28 mouse cellular contexts compared by ENCODE assay signal in genomic region chr2:61545666-61546065, GRCm38 (mm10).
"Had no signal": no experiment of that assay in that cellular context is flagged by ENCODE, and none has a peak within 500 bp of the region (broad histone marks: within the 10 kb centered on the region; RNA-seq: fewer than 3 reads in every experiment).

No protein-coding gene starts in this region.

- ATAC-seq: hindbrain, embryonic 16.5 days; inflammation-experienced regulatory T-cells, adult 6 months; intestine, embryonic 15.5 days; intestine, postnatal 0 days; liver, embryonic 12.5 days had no signal

- H3K9ac ChIP-seq: heart, embryonic 12.5 days; hindbrain, embryonic 12.5 days; hindbrain, embryonic 14.5 days; intestine, embryonic 15.5 days; kidney, embryonic 15.5 days; limb, embryonic 13.5 days; limb, embryonic 15.5 days; liver, embryonic 12.5 days; liver, embryonic 14.5 days had no signal

- H3K4me1 ChIP-seq: heart, embryonic 10.5 days; heart, embryonic 12.5 days; hindbrain, embryonic 10.5 days; hindbrain, embryonic 12.5 days; intestine, embryonic 15.5 days; kidney, embryonic 15.5 days; limb, embryonic 15.5 days; liver, embryonic 12.5 days had no signal

- H3K36me3 ChIP-seq: heart, embryonic 10.5 days; heart, embryonic 12.5 days; hindbrain, embryonic 10.5 days; hindbrain, embryonic 12.5 days; intestine, embryonic 15.5 days; kidney, embryonic 15.5 days; limb, embryonic 13.5 days; limb, embryonic 15.5 days; liver, embryonic 12.5 days had no signal

- DNase-seq: gastrocnemius, adult 2 months; gastrocnemius, postnatal 10 days; gastrocnemius, postnatal 36 days; heart, adult 18-20 months; heart, postnatal 10 days; heart, postnatal 4 days; kidney, adult 2 months; kidney, adult 9 months; kidney, postnatal 14 days; kidney, postnatal 36 days; layer of hippocampus, adult 9-11 months; layer of hippocampus, postnatal 36 days; left cerebral cortex, postnatal 4 days had no signal

- H3K27ac ChIP-seq: gastrocnemius, adult 2 months; heart, embryonic 10.5 days; hindbrain, embryonic 10.5 days; hindbrain, embryonic 12.5 days; hindbrain, embryonic 14.5 days; intestine, embryonic 15.5 days; kidney, embryonic 15.5 days; kidney, postnatal 0 days; limb, embryonic 13.5 days; limb, embryonic 15.5 days; liver, embryonic 12.5 days; liver, embryonic 14.5 days had no signal

- H3K4me3 ChIP-seq: gastrocnemius, adult 2 months; heart, embryonic 10.5 days; heart, embryonic 12.5 days; hindbrain, embryonic 10.5 days; hindbrain, embryonic 12.5 days; intestine, embryonic 15.5 days; kidney, embryonic 15.5 days; limb, embryonic 13.5 days; limb, embryonic 15.5 days; liver, embryonic 12.5 days had no signal

- H3K27me3 ChIP-seq: heart, embryonic 12.5 days; hindbrain, embryonic 12.5 days; intestine, embryonic 15.5 days; kidney, embryonic 15.5 days; limb, embryonic 13.5 days; limb, embryonic 15.5 days; liver, embryonic 12.5 days had no signal

- H3K4me2 ChIP-seq: heart, embryonic 12.5 days; hindbrain, embryonic 12.5 days; hindbrain, embryonic 14.5 days; intestine, embryonic 15.5 days; kidney, embryonic 15.5 days; limb, embryonic 13.5 days; limb, embryonic 15.5 days; liver, embryonic 12.5 days had no signal

- H3K9me3 ChIP-seq: heart, embryonic 10.5 days; heart, embryonic 12.5 days; hindbrain, embryonic 10.5 days; hindbrain, embryonic 12.5 days; intestine, embryonic 15.5 days; kidney, embryonic 15.5 days; limb, embryonic 13.5 days; limb, embryonic 15.5 days; liver, embryonic 12.5 days had no signal
